Mouse (Mus musculus): Measurements from ENCODE around the gene Dip2c.

The Dip2c gene

DNA sequence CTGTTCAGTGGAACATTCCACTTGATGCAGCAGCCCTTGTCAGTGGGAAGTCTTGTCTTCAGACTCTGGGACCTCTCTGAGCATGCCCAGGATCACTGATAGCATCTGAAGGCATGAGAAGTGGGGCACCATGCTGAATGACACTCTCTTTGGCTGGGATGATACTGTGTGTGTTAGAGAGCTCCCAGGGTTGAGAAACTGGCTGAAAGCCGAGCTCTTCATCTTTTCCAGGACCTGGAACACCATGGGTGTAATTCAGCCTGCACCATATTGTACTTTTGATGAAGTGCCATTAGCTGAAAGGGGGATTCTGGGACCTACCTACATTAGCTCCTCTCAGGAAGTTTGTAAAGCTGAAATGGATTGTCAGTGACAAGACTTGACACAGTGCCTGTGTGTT, 146.5 kb downstream of the Dip2c start:
- DNase-seq (ENCODE audit: low spot score) = no peak

DNA sequence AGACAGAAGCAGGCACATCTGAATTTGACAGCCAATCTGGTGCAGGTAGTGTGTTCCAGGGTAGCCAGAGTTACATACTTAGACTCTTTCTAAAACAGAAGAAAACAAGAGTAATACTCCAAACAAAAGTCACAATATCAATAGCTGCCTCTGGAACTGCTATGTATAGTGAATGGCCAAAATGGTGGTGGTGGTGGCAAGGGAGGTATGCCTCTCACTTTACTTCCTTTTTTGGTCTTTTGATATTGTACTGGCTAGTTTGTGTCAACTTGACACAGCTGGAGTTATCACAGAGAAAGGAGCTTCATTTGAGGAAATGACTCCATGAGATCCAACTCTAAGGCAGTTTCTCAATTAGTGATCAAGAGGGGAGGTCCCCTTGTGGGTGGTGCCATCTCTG, 148.1 kb downstream of the Dip2c start:
- DNase-seq (ENCODE audit: low spot score) = no peak

DNA sequence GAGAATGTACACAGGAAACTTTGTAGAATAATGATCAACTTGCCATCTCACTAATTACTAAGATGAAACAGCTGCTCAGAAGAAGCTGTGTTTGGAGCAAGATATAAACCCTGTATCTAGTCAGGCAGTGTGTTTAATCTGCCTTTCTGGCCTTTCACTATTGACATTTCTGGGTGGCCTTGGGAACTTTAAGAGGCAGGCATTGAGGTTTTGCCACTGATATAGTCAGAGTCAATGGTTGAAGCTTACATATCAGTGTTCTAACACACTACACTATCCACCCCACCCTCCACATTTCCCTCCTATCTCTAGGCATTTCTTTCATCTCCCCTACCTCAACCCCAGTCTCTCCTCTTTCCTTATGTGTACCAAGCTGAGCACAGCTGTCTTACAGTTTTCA, 149.9 kb downstream of the Dip2c start:
- DNase-seq (ENCODE audit: low spot score) = no peak

DNA sequence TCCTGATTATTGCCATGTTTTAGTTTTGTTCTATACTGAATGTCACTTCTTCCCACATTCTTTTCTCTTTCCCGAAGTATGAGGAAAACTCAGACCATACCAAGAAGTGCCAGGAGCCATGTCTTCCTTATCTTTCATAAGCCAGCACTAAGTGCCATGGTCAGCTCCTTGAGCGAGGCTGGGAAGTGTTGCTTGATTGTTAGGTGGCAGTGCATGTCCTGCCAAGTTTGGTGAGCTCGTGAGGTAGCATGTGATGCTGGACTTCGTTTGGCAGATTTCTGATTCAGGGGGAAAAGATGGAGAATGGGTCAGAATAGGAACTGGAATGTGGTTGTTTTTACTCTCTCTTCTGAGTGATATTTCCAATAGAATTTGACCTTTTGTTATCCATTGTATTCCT, 150.5 kb downstream of the Dip2c start:
- peak; percentile 11 for DNase-seq (ENCODE audit: low spot score)

DNA sequence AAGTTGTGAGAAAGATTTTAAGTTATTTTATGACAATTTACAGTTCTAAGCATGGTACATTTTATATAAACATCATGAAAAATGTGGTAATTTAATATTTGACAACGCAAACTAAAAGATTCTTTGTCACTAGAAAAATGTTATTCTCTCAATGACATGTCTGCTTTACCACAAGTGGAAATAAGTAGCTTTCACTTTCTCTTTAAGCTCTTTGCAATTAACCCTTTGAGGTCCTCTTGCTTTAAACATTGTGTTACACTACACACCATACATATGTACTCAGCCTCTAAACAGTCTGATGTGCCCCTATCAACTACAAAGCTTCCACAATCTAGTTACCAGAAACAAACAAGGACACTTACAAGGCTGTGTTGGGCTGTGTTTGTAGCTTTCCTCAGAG, 153.6 kb downstream of the Dip2c start:
- DNase-seq (ENCODE audit: low spot score) = no peak

DNA sequence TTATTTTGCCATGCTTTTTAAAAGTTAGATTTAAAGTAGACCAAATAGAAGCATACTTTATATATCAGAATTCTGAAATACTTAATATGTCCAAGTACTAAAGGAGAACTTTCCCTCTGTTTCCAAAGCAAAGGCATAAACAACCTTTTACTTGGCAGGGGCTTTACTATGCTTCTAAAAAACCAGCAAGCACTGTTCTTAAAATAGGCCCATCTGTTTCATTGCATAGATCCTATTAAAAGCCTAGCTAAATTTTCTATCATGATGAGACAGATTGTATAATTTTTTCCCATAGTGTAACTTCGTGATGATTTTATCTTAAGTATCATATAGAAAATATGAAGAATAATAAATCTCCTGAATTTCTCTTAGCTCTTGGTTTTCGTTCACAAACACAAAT, 154.4 kb downstream of the Dip2c start:
- no peak for DNase-seq (ENCODE audit: low spot score)

DNA sequence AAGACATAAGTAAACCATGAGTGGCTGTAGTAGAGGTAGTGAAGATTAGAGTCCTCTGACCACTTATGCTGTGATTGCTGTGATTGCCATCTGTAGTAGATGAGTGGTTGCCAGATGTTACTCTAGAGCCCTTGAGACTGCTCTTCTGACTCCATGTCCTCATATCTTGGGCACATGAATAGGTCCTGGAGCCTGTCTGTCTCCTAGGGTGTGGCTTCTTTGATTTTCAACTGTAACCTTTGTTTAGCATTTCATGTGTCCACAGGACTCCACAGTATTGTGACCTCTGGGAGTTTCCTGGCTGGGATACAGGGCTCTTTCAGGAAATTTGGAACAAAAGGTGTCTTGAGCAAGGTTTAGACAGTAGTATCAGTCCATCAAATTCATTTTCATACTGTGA, 155.1 kb downstream of the Dip2c start:
- no peak for DNase-seq (ENCODE audit: low spot score)

DNA sequence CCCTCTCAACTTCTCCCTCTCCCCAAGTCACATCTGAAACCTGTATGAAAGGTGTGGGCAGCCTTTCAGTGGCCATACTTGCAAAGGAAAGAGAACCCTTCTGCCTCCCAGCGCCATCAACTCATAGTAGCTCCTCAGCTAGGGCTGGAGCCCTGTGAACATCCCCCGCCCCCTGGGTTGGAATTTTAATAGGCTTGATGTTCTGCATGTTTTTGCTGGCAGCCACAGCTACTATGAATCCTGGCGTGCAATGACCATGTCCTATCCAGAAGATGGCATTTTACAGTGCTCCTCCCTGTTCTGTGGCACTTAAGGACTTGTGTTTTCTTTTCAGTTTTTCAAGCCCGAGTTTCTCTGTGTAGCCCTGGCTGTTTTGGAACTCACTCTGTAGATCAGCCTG, 166.7 kb downstream of the Dip2c start:
- no peak for DNase-seq (ENCODE audit: low spot score)

DNA sequence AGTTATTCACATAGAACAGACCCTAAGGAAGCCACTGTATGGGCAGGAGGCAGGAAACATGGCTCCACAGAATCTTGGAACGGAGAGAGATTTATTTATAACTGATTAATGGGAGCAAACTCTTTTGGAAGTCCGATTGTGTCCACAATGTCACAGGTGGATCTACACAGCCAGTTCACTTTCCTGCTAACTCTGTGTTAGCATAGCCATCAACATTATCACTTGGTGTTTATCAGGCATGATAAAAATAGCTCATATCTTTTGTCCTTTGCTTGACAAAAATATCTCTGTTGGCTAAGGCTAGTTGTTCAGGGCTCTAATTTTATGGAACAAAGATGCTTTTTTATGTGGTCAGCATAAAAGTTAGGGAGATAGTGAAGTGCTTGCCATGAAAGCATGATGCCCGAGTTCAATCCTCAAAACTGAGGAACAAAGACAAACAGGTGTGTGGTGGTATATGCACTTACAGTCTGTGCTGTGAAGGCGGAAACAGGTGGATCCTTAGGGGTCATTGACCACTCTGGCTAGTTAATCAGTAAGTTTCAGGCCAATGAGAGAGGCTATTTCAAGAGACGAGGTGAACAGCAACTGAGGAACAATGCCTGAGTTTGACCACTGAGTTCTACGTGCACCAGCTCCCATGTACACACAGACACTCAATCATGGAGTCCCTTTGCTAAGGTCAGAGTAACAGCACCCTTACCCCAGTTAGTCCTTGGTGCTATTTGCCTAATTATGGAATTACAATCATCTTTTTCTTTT, 169.4 kb downstream of the Dip2c start:
- DNase-seq (ENCODE audit: low spot score) = no peak

DNA sequence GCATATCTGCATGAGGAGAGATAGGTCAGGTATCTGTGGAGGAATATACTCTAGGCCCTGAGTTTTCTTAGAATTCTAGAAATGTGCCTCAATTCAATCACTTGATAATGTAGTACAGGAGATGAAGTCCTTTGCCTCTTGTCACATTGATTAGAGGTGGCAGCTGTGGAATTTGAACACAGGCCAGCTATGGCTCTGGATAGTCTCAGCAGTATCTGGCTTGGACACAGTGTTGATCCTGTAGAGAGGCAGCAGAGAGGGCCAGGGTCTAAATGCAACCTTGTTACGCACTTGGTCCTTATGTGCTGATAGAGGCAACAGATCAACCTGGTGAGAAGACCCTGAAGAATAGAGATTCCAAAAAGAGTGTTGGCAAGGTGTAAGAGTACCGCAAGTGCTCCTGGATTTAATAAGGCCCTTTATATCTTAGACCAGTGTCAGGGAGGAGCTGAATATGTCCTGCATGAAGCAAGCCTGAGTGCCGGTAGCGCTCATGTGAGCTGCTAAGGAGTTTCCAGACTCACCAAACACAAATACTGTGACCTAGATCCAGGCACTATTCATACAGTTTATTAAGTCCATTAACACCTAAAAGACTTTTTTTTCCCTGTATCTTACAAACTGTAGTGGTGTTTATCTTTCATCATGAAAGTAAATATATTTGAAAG, 170.3 kb downstream of the Dip2c start:
- no peak for DNase-seq (ENCODE audit: low spot score)

DNA sequence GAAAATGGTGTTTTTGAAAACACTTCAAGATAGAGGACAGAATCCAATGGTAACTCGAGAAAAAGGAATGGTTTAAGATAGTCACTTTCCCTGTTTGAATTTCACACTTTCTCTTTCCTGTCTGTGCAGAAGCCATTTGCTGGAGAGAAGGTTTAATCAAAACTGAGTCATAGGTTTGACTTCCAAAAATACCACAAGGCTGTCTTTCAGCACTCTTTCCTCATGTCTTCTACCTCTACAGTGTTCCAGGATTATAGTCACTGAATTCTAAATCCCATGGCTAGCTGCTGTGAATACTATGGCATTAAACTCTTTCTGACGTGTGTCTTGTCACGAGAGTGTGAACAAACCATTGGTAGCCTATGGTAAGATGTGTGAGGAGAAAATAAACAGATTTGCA, 173.9 kb downstream of the Dip2c start:
- DNase-seq (ENCODE audit: low spot score) = no peak

DNA sequence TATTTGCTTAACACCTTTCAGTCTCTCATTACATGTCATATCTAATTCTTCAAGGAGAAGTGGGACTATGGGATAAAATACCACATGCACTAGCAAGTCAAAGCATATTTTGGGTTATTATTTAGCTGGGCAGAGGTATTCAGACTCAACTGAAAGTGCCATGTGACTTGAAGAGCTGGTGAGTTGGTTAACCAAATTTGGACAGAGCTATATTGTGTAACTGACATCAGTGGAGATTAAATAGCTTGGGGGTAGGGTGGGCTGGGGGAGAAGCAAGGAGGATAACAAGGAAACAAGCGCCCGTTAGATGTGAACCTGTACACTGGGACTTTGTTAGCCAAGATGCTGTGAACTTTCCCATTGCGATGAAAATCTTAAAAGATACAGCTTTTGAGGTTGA, 175.6 kb downstream of the Dip2c start:
- DNase-seq (ENCODE audit: low spot score) = no peak

DNA sequence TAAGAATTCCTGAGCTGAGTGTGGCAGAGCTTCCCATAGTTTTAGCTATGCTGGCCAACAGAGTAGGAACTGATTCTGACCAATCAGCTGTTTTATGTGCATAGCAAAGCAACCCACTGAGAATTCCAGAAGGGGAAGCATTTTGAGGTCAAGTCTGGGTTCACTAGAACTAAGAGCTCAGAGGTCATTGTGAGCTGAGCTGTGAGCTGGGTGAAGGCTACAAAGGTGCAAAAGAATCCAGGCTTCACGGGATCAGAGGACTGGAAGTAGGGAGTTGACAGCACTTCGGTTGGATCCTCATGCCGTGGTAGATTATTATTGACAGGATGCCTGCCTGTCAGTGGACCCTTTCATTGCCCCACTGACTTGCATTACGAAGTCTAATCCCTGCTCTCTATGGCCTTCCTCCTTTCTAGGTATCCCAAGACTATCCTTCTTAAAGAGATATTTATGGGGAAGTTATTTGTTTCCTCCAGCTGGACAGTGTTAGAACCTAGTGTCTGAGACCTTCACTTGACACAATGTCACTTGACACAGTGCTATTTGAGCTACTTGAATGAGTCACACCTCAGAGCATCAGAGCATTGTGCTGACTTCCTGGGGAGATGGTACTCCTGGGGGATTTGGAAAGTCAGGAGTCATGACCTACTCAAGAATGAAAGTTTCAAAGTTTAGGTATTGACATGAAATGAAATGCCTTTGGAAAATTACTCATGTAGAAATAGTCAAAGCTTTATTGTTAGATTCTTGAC, 178.3 kb downstream of the Dip2c start:
- DNase-seq (ENCODE audit: low spot score) = no peak

DNA sequence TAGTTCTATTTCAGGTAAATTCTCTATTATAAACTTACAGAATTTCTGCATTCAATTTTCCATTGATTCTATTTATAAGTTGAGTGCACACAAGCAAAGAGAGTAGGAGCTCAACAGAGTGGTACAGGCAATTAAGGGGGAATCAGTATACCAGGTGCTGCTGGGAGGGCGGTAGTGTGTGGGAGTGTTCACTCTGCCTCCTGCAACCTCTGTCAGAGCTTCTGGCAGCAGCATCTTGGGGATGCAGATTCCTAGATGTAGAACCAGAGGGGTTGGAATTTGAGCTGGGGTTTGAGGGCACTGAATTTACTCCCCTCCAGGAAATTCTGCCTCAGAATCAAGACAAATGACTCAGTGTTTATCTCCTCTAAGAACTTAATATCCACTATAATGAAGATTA, 179.7 kb downstream of the Dip2c start:
- DNase-seq (ENCODE audit: low spot score) = no peak

DNA sequence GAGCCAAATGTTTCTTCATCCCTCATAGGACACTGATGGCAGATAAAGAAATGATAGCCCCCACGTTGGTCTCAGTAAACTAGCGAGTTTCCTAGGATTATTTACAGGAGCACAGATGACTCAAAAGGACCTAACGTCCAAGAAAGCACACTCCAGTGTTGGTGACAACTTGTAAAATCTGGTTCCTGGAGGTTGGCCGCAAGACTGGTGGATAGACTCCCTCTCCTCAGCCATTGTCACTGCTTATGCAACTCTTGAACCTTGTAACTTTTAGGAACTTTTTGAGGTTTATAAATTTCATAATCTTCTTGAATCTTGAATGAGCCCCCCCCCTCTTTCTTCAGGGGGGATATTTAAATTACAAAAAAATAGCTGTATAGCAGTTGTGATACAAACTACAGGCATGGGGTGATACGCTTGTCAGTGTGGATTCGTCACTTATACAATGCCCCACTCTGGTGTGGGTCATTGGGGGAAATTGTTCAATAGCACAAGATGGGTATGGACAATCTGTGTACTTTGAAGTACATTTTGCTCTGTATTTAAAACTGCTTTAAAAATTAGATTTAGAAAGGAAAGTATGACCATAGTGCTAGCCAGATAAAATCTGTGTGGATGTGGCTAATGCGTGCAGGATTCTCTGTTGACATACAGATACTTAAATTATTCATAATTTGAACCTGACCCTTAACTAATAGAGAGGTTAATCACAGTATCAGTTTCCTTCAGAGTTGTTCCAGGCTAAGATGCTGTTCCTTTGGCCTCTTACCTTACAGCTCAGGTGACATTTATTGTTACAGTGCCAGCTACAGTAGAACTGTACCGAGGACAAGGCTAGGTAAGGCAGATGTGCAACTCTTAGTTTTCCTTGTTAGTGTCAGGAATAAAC, 181.3 kb downstream of the Dip2c start:
- no peak for DNase-seq (ENCODE audit: low spot score)

DNA sequence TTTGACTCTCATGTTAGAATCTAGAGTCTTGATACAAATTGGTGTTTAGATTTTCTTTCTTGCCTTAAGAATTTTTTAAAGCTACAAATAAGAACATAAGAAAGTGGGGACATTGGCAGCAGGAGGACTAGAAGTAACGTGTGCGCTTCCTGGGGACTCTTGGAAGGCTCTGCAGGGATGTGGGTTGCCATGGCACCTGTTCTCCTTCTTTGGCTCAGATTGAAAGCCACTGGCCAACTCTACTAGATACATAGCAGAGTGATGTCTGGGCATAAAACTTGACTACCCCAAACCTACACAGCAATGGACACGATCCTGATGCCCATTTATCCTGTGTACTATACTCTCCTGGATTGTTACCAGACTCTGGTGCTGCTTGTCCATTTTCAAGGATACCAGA, 188.1 kb downstream of the Dip2c start:
- no peak for DNase-seq (ENCODE audit: low spot score)

DNA sequence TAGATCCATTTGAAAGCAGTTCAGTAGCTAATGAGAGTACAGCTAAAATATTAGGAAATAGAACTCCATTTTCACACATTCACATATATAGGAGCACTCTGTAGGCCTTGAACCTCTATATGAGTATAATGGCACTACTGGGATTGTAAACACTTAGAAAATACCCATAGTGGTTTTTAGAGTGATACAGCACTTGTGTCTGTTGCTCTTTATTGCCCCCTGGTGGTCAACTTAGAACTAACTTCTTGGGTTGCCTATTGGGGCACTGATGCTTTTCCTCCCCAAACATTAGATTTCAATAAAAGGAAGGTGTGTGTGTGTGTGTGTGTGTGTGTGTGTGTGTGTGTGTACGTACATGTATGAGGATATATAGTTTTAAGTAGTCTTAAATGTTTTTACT, 190.9 kb downstream of the Dip2c start:
- DNase-seq (ENCODE audit: low spot score) = no peak

DNA sequence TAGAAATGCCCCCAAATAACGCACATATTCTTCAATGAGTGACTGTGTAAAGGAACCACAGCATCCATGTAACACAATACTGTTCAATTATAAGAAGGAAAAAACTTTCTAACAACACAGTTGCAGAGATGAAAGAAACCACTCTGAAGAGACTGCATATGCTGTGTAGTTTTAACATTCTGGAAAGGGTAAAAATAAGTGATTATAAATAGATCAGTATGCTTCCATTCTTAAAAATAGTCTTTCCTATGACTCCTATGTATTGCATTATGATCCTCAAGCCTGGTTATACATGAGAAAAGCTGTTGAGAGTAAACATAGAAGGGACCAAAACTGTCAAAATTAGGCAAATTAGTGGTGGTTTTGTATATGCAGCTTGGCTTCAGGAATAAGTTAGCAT, 197.1 kb downstream of the Dip2c start:
- DNase-seq (ENCODE audit: low spot score) = no peak

DNA sequence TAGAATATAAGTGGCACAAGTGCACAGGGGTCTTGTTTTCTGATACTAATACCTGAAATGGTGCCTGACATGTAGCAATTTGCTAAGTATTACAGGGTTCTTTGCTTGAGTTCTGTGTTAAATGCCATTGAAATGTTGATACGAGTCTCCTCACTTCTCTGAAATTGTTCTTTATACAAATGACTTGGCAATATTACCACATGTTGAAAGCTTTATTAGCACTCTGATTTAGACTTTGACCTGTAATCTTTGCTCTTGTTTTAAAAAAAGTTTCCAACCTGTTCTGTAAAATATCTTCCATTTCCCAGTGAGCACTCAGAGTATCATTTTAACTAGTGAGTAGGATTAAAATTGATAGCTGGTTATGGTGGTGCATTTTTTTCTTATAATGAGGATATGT, 205.4 kb downstream of the Dip2c start:
- DNase-seq (ENCODE audit: low spot score) = no peak

DNA sequence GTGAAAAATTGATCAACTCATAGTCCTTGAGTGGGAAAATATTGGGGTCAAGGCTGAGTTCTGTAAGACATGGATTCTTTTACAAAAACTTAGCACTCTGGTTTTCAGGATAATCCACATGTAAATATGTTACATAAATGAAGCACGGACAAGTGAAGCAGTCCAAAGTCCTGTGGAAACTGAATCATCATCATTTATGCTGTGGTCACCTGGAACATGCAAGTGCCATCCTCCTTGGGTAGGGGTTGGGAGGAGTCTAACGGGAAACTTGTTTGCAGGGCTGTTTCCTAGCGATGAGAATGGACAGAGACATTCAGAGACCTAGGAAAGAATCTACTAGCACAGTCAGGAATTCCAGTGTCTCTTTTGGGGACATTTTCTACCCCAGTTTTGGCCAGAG, 213.4 kb downstream of the Dip2c start:
- DNase-seq (ENCODE audit: low spot score) = no peak

DNA sequence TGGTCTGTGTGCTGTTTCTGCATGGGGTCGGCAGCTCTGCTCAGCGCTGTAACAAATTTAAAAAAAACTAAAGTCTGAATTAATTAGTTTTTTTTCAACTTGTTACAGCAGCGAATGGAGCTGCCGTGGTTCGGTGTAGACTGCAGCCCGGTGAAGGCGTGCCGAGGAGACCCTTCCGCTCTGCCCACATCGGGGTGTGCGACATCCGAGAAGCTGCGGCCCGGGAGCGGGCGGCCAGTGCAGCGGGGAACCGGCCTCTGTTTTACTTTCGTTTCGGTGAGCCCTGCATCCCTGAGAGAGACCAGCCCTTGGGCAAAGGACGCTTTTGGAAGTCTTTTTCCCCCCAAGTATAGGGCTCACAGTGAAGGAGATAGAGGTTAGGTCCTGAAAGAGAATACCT, 218.4 kb downstream of the Dip2c start:
- DNase-seq (ENCODE audit: low spot score) = peak; percentile 24

DNA sequence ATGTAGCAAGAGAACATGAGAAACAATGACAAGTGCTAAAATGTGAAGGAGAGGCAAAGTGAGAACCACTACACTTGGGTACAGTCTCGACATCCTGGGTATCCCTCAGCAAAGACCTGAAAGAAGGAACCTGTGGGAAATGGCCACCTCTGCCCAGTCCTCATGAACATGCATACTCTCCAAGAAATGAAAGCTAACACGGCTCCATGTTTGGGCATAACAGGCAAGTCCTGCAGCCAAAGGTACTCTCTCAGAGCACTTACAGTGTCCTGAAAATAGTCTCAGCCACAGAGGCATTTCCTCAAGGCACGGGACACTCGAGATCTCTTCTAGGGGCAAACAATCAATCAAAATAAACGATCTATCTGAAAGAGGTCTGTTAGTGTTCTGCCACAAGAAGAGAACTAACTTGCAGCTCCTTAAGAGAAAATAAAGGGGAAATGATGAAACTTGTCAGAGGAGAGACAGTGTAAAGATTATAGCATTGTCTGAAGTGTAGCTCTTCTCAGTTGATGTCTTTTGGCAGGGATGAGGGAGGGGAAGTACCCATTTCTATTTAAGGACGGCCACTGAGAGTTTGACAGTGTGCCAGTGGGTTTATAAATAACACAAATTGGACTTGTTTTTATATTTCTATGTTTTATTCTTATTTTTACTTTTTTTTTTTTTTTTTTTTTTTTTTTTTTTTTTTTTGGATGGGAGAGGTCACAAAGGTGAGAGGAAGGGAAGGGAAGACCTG, 228.0 kb downstream of the Dip2c start:
- no peak for DNase-seq (ENCODE audit: low spot score)
